Mouse (Mus musculus): ENCODE measurements around the gene Tmem186.

Tmem186 gene

DNA sequence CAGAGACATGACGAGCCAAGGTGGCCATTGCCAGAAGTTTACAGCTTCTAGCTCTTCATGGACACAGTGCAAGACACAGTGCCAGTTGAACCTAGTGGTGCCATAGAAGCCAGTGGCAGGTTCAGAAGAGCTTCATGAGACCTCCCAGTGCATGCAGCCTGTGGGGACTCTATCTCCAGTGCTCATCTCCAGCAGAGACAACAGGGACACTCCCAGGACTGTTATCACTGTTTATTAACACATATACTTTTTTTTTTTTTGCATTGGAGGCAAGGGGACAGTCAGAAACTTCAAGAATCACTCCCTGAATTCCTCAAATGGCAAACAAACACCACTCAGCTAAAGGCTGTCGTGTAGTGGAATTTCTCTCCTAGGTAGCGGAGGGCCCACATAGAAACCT lies 24.1 kb downstream of the Tmem186 start:
- DNase-seq (ENCODE audit: inconsistent age in 2 of 2, low spot score in 1 of 2), result no peak

GRCm38 (mm10) chr16:8613039-8613438 lies 24.5 kb downstream of the Tmem186 start:
- DNase-seq (ENCODE audit: inconsistent age in 2 of 2, low spot score in 1 of 2), result no peak

- no peak for DNase-seq (ENCODE audit: inconsistent age in 2 of 2, low spot score in 1 of 2)
Observed at GRCm38 (mm10) chr16:8612214-8613005, 25.1 kb downstream of the Tmem186 start.

DNA sequence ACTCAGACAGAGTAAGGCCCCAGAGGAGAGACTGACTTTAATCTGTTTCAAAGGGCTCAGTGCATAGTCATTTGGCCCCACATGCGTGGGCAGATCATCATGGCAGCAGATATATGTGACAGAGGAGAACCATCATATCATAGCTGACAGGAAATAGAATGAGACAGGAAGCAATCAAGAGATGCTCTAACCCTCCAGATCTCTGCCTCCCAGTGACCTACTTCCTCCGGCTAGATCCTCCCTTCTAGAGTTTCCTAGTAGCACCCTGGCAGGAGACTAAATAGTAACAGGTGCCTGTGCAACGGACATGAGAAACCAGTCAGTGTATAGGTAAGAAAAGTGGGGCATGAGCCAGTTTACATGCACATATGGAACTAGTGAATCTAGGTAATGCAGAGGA lies 27.1 kb downstream of the Tmem186 start:
- DNase-seq (ENCODE audit: inconsistent age in 2 of 2, low spot score in 1 of 2), result no peak

DNA sequence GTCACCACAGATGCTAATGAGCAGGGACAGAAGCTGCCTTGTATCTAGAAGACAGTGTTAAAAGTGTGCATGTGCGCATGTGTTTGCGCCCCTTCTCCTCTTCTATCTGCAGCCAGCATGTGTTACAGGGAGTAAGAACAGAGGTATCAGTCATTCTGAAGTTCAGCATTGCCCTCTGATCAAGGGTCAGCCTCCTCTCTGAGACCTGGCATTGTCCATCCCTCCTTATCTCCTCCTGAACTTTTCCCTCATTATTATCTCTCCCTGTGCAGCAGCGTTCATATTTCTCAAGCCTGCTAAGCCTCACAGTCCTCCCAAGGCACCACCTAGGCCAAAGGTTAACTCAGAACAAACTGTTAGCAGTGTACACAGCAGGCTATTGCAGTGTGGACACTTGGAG lies 33.7 kb downstream of the Tmem186 start:
- DNase-seq (ENCODE audit: inconsistent age in 2 of 2, low spot score in 1 of 2), result no peak

DNA sequence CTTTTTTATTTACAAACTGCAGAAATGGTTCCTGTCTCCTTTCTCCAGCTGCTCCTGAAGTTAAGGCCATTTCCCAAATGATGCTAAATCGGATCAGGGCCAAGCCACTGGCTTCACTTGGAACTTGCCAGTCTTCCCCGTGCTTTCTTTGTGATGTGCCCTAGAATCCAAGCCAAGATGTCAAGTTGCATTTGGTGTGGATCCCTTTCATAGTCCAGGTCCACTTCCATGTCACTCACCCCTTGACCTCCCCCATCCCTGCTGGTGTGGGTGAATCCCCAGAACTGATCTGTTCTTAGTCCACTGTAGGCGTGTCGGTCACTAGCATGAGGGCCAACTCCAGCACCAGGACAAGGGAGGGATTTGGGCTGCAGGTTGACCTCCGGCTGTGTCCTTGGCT lies 40.0 kb downstream of the Tmem186 start:
- DNase-seq (ENCODE audit: inconsistent age in 2 of 2, low spot score in 1 of 2), result no peak

- DNase-seq (ENCODE audit: inconsistent age in 2 of 2, low spot score in 1 of 2), result no peak
Observed at GRCm38 (mm10) chr16:8596336-8596735, 41.2 kb downstream of the Tmem186 start.

DNA sequence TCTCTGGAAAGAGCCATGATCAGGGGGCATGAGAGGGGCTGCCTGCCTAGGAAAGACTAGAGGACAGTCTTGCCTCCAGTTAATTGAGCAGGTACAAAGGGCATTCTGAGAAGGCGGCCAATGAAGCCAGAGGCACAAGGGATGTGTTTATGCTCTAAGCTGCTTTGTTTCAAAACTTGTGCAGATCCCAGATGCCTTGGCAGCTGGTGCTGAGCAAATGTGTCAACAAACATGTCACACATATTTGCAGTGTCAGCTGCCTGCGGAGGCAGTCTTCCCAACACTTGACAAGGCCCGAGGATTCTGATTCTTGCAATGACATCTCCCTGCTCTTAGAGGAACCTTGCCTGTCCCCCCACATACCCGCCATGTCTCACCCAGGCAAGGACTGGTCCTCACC lies 42.1 kb downstream of the Tmem186 start:
- no peak for DNase-seq (ENCODE audit: inconsistent age in 2 of 2, low spot score in 1 of 2)

- DNase-seq (ENCODE audit: inconsistent age in 2 of 2, low spot score in 1 of 2), result peak in 1 of 2 experiments; percentile 54
Observed at GRCm38 (mm10) chr16:8585056-8585455, 52.5 kb downstream of the Tmem186 start.

DNA sequence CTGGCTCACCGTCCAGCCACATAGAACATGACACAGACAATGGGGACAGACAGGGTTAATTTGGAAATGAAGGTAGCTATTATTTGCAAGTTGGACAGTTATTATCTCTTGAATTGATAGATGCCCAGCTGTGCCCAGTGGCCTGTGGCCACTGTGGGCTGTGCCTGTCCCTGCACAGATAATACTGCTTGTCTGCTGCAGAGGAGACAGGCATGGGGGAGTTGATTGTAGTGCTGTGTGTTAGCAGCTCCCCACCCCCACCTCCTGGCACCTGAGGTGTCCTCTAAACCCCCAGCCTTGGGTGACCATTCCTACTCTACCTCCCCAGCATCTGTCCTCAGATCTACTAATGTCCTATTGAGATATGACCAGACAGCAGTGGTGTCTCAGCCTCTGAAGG lies 53.3 kb downstream of the Tmem186 start:
- DNase-seq (ENCODE audit: inconsistent age in 2 of 2, low spot score in 1 of 2), result no peak

Measured in adrenal gland, adult (tissue).